Mouse (Mus musculus): ENCODE results near the gene Pik3r2. TPM values are rescaled to one million over a fixed set of nuclear protein-coding genes. Genes with fewer than 3 reads are reported as not detected.
A peak's percentile ranks its signal among the peaks of the same experiment; 100 is the strongest.

The Pik3r2 gene
- polyA plus RNA-seq, 1 experiment from 2014 or later: 13.9 TPM

DNA sequence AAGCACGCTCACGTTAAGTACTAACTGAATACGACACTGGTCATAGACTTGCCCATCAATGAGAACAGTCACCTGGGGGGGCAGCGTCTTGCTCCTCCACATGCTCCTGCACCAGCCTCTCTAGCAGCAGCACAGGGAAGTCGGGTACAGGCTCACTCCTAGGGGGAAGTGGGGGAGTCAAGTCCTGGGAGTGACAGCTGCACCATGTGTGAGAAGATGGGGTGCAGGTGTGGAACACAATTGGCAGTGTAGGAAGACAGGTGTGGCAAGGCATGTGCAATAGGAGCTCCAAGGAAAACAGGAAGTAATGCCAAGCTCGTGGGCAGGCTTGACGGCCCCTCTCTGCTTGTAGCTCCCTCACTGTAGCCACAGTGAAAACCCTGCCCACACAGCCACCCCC is 5.3 kb downstream of the Pik3r2 start:
- no peak for ATAC-seq (ENCODE audit: low read depth)
- peaks cover 8% of the 10 kb centered on the region; the same call in 1 of the 2 replicates for H3K36me3 ChIP-seq (ENCODE audit: control insufficient read depth, insufficient read depth)
- no peak overlapping the region for H3K9ac ChIP-seq (ENCODE audit: low read depth, low read length)
- H3K4me2 ChIP-seq (ENCODE audit: low read depth, low read length): no peak overlapping the region
- no peaks in the 10 kb centered on the region for H3K27me3 ChIP-seq (ENCODE audit: control insufficient read depth, insufficient read depth, low read depth, low read length)
- no peaks in the 10 kb centered on the region for H3K9me3 ChIP-seq (replicated peaks; ENCODE audit: control insufficient read depth, low read length)
- no peak overlapping the region for H3K27ac ChIP-seq (ENCODE audit: low read length)
- WGBS (ENCODE audit: insufficient replicate concordance): 74% methylated on average over 7 of the region's 7 CpGs
- H3K4me1 ChIP-seq (ENCODE audit: control insufficient read depth, low read depth, low read length): peaks cover 58% of the 10 kb centered on the region
- H3K4me3 ChIP-seq (ENCODE audit: low read depth, low read length): no peak overlapping the region

DNA sequence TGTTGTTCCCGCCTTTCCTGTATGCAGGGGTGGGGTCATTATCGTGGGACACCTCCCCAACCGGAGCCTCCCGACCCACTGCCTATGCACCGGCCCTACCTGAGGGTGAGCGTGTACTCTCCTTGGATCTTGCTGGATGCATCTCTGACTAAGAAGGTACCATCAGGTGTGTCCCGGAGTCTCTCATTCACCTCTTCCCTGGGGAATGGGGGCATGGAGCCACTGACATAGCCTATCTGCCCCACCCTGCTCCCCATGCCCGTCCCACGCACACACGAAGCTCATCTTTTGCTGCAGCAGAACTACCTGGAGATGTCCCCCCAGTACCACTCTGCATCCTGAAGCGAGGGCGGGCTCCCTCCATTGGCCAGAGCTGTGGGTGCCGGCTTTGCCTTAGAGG is 5.8 kb downstream of the Pik3r2 start:
- peaks cover 58% of the 10 kb centered on the region for H3K4me1 ChIP-seq (ENCODE audit: control insufficient read depth, low read depth, low read length)
- no peak overlapping the region for H3K4me3 ChIP-seq (ENCODE audit: low read depth, low read length)
- ATAC-seq (ENCODE audit: low read depth): no peak
- H3K4me2 ChIP-seq (ENCODE audit: low read depth, low read length): no peak overlapping the region
- no peak overlapping the region for H3K27ac ChIP-seq (ENCODE audit: low read length)
- WGBS (ENCODE audit: insufficient replicate concordance): 82% methylated on average over 13 of the region's 13 CpGs
- peaks cover 8% of the 10 kb centered on the region; the same call in 1 of the 2 replicates for H3K36me3 ChIP-seq (ENCODE audit: control insufficient read depth, insufficient read depth)
- no peak overlapping the region for H3K9ac ChIP-seq (ENCODE audit: low read depth, low read length)
- H3K9me3 ChIP-seq (replicated peaks; ENCODE audit: control insufficient read depth, low read length): no peaks in the 10 kb centered on the region
- H3K27me3 ChIP-seq (ENCODE audit: control insufficient read depth, insufficient read depth, low read depth, low read length): no peaks in the 10 kb centered on the region

DNA sequence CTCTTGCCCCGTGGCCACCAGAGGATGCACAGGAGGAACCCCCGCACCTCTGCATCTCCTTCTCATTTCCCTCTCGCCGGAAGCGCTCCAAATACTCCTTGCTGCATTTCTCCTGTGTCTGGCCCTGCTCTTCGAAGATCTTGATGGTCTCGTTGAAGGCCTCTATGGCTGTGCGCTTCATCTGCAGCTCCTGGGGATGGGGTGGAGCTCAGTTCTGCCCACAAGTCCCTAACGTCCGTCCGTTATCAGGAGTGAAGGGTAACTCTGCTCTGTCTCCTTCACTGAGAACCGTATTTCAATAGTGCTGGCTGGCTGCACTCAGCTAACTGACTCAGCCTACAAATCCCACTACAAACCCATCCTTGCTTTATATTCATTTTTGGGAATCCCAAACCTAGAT is 6.7 kb downstream of the Pik3r2 start:
- peak; percentile 30; the same call in 1 of the 2 replicates for ATAC-seq (ENCODE audit: low read depth)
- H3K9ac ChIP-seq (ENCODE audit: low read depth, low read length): peak overlapping the region; percentile 26
- H3K27ac ChIP-seq (ENCODE audit: low read length): 0 out of 2 replicates have a peak overlapping the region, but pooled peaks have one; percentile 20
- H3K4me1 ChIP-seq (ENCODE audit: control insufficient read depth, low read depth, low read length): peaks cover 59% of the 10 kb centered on the region
- WGBS (ENCODE audit: insufficient replicate concordance): 28% methylated on average over 12 of the region's 12 CpGs
- no peaks in the 10 kb centered on the region for H3K27me3 ChIP-seq (ENCODE audit: control insufficient read depth, insufficient read depth, low read depth, low read length)
- H3K4me3 ChIP-seq (ENCODE audit: low read depth, low read length): no peak overlapping the region
- peaks cover 8% of the 10 kb centered on the region; the same call in 1 of the 2 replicates for H3K36me3 ChIP-seq (ENCODE audit: control insufficient read depth, insufficient read depth)
- H3K4me2 ChIP-seq (ENCODE audit: low read depth, low read length): peak overlapping the region; percentile 29
- no peaks in the 10 kb centered on the region for H3K9me3 ChIP-seq (replicated peaks; ENCODE audit: control insufficient read depth, low read length)

DNA sequence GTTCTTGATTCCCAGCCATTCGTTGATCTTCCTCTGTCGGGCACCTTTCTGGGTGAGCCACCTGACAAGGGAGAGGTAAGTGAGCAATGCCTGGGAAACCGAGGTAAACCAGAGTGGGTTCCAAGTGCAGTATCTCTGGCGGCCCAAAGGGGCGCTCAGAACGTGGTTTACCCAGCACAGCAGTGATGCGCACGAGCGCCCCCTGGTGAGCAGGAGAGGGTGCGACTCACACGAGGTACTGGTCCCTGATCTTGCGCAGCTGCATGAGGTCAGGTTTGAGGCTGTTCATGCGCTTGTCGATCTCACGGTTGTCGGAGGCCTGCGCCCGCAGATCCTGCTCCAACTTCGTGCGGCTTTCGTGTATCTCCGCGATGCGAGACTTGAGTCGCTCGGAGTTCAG is 7.2 kb downstream of the Pik3r2 start:
- Histone ChIP-seq H3K4me2 (ENCODE audit: low read depth, low read length) (peak overlapping the region; percentile 29), H3K27ac (ENCODE audit: low read length) (0 out of 2 replicates have a peak overlapping the region, but pooled peaks have one; percentile 20), H3K9ac (ENCODE audit: low read depth, low read length) (no peak overlapping the region; the same call in 1 of the 2 replicates), H3K4me3 (ENCODE audit: low read depth, low read length) (no peak overlapping the region), H3K9me3 (replicated peaks; ENCODE audit: control insufficient read depth, low read length) (no peaks in the 10 kb centered on the region), H3K4me1 (ENCODE audit: control insufficient read depth, low read depth, low read length) (peaks cover 62% of the 10 kb centered on the region), H3K36me3 (ENCODE audit: control insufficient read depth, insufficient read depth) (peaks cover 8% of the 10 kb centered on the region; the same call in 1 of the 2 replicates), H3K27me3 (ENCODE audit: control insufficient read depth, insufficient read depth, low read depth, low read length) (no peaks in the 10 kb centered on the region)
- WGBS (ENCODE audit: insufficient replicate concordance): 3% methylated on average over 26 of the region's 26 CpGs
- peak; percentile 73 for ATAC-seq (ENCODE audit: low read depth)

DNA sequence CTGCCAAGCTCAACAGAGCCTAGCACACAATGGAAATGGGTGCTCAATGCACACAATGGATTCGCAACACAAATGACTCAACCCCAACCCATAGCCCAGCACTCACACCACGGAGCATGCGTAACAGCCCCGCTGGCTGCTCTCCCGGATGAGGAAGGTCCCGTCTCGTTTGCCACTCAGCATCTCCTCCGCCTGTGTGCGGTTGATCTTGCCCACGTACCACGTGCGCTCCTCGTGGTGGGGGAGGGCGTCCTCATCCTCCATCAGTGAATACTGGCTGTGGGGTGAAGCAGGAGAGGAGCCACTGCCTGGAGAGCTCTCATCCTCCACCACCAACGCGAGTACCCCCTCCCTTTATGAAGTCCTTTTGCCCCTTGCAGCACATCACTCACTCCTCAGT is 7.6 kb downstream of the Pik3r2 start:
- Histone ChIP-seq H3K9me3 (replicated peaks; ENCODE audit: control insufficient read depth, low read length) (no peaks in the 10 kb centered on the region), H3K4me3 (ENCODE audit: low read depth, low read length) (no peak overlapping the region), H3K36me3 (ENCODE audit: control insufficient read depth, insufficient read depth) (peaks cover 8% of the 10 kb centered on the region; the same call in 1 of the 2 replicates), H3K27me3 (ENCODE audit: control insufficient read depth, insufficient read depth, low read depth, low read length) (no peaks in the 10 kb centered on the region), H3K9ac (ENCODE audit: low read depth, low read length) (no peak overlapping the region), H3K27ac (ENCODE audit: low read length) (no peak overlapping the region), H3K4me1 (ENCODE audit: control insufficient read depth, low read depth, low read length) (peaks cover 62% of the 10 kb centered on the region), H3K4me2 (ENCODE audit: low read depth, low read length) (no peak overlapping the region)
- ATAC-seq (ENCODE audit: low read depth): no peak
- 74% methylated on average over 16 of the region's 16 CpGs for WGBS (ENCODE audit: insufficient replicate concordance)

DNA sequence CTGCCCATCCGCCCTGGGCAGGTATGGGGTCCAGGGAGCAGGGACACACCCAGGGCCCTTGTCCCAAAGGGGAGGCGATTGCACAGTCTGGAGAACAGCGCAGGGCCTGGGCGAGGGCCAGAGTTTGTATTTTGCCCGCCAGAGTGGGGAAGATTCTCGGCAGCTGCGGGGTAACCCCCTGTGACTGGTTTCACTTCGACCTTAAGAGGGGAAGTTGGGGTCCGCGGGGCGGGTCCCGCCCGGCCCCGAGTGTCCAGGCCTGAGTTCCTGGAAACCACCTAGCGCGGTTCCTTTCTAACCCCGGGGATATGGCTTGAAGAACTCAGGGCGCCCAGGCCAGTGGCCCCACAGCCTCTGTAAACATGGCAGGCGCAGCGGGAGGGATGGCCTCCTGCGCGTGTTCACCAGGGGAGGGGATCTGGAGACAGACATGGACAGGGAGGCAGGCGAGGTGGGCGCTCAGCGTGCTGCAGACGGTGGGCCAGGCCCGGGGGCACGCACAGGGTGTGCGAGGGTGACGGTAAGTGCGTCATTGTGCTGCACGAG is 8.2 kb downstream of the Pik3r2 start:
- H3K4me1 ChIP-seq (ENCODE audit: control insufficient read depth, low read depth, low read length): peaks cover 63% of the 10 kb centered on the region
- H3K36me3 ChIP-seq (ENCODE audit: control insufficient read depth, insufficient read depth): peaks cover 8% of the 10 kb centered on the region; the same call in 1 of the 2 replicates
- WGBS (ENCODE audit: insufficient replicate concordance): 77% methylated on average over 32 of the region's 32 CpGs

DNA sequence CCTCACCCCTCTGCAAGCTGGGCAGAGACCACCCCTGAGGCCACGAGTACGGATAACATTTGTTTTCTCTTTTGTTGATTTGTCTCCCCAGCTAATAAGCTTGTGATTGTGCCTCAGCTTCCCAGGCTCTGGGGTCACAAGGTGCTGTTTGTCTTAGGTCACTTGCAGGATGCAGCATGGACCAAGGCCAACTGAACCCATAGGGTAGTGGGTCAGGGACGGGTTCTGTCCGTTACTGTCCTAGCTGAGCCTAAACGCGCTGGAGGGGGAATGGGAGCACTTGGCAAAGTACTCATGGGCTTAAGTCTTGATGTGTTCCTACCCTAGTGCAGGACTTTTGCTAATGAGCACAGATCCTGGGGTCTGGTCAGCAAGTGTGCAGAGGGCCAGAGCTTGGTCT is 9.0 kb downstream of the Pik3r2 start:
- H3K36me3 ChIP-seq (ENCODE audit: control insufficient read depth, insufficient read depth): peaks cover 8% of the 10 kb centered on the region; the same call in 1 of the 2 replicates
- H3K27ac ChIP-seq (ENCODE audit: low read length): peak overlapping the region; percentile 83; the same call in 1 of the 2 replicates
- 68% methylated on average over 6 of the region's 6 CpGs for WGBS (ENCODE audit: insufficient replicate concordance)
- no peaks in the 10 kb centered on the region for H3K27me3 ChIP-seq (ENCODE audit: control insufficient read depth, insufficient read depth, low read depth, low read length)
- peaks cover 68% of the 10 kb centered on the region for H3K4me1 ChIP-seq (ENCODE audit: control insufficient read depth, low read depth, low read length)
- no peak for ATAC-seq (ENCODE audit: low read depth)
- no peaks in the 10 kb centered on the region for H3K9me3 ChIP-seq (replicated peaks; ENCODE audit: control insufficient read depth, low read length)
- no peak overlapping the region for H3K4me2 ChIP-seq (ENCODE audit: low read depth, low read length)
- no peak overlapping the region for H3K9ac ChIP-seq (ENCODE audit: low read depth, low read length)
- no peak overlapping the region for H3K4me3 ChIP-seq (ENCODE audit: low read depth, low read length)

More for the DNA sequence above, 8.2 kb downstream of the Pik3r2 start:
- Histone ChIP-seq H3K9ac (ENCODE audit: low read depth, low read length) (no peak overlapping the region), H3K27ac (ENCODE audit: low read length) (peak overlapping the region; percentile 54), H3K4me2 (ENCODE audit: low read depth, low read length) (no peak overlapping the region), H3K9me3 (replicated peaks; ENCODE audit: control insufficient read depth, low read length) (no peaks in the 10 kb centered on the region), H3K27me3 (ENCODE audit: control insufficient read depth, insufficient read depth, low read depth, low read length) (no peaks in the 10 kb centered on the region), H3K4me3 (ENCODE audit: low read depth, low read length) (no peak overlapping the region)
- no peak for ATAC-seq (ENCODE audit: low read depth)

DNA sequence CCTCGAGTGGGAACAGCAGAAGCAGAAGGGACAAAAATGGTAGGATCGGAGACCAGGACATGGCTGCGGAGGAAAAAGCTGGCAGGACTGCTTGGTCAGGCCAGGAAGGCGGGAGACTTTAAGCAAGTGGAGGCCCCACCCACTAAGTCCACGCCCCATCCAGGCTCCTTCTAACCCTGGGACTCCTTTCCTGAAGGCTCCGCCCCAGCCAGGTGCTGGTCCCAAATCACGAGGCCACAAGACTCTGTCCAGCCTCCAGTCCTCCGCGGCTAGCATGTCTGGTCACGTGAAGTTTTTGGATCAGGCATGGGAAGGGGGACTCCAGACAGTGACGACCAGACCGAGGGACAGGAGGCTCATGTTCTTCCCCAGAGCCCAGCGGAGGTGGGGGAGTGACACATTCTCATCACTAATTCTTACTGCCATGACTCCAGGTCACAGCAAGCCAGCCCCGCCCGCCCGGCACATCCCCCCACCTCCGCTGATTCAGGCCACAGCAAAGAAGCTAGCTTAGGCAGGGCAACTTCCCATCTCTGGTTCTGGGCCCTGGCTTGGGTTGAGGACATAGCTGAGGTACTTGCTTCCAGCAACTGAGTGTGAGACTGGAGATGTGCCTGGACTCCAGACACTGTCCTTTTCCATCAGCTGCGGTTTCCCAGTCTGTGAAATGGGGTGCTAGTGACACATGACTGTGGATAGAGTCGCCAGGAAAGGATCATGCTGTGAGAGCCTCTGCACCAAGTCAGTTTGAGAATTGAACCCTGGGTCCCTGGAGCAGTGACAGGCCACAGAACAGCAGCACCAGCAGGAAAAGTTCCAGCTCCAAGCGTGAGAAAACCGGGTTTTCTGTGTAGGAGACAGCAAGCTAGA is 9.7 kb downstream of the Pik3r2 start:
- peak; percentile 39 for ATAC-seq (ENCODE audit: low read depth)
- peaks cover 75% of the 10 kb centered on the region for H3K4me1 ChIP-seq (ENCODE audit: control insufficient read depth, low read depth, low read length)

More for the DNA sequence above, 9.7 kb downstream of the Pik3r2 start:
- peak overlapping the region; percentile 98 for H3K4me2 ChIP-seq (ENCODE audit: low read depth, low read length)
- H3K9me3 ChIP-seq (replicated peaks; ENCODE audit: control insufficient read depth, low read length): no peaks in the 10 kb centered on the region
- WGBS (ENCODE audit: insufficient replicate concordance): 15% methylated on average over 21 of the region's 21 CpGs
- peaks cover 5% of the 10 kb centered on the region; the same call in 1 of the 2 replicates for H3K36me3 ChIP-seq (ENCODE audit: control insufficient read depth, insufficient read depth)
- H3K27ac ChIP-seq (ENCODE audit: low read length): peak overlapping the region; percentile 83
- H3K4me3 ChIP-seq (ENCODE audit: low read depth, low read length): peak overlapping the region; percentile 69
- peak overlapping the region; percentile 75 for H3K9ac ChIP-seq (ENCODE audit: low read depth, low read length)
- H3K27me3 ChIP-seq (ENCODE audit: control insufficient read depth, insufficient read depth, low read depth, low read length): no peaks in the 10 kb centered on the region

Data from liver, embryonic 16.5 days (tissue).